Mouse (Mus musculus) cerebellum, adult 18-20 months (tissue): ENCODE results near the gene Vmn1r113.
"Not testable (repeated sequence)": the region's sequence is repeated elsewhere in the genome, so short reads cannot be mapped to it uniquely, and the experiment has no call there.

Experiments
- DNase-seq, 2 experiments: peaks; one replicate each; pipeline ENCODE4 v3.0.0; 2021

The Vmn1r113 gene

GRCm38 (mm10) chr7:20786985-20787384 lies at the start of gene Vmn1r113:
Gene Vmn1r113 (plus strand): TSS chr7:20787285.
- not testable (repeated sequence) for DNase-seq

- DNase-seq: not testable (repeated sequence)
These were observed 16.2 kb upstream of the Vmn1r113 start, which contains the start of gene Vmn1r112 for GRCm38 (mm10) chr7:20770885-20771284. Gene Vmn1r112 (plus strand): TSS chr7:20771185.

GRCm38 (mm10) chr7:20812086-20812485 lies 25.0 kb downstream of the Vmn1r113 start, which contains the start of gene Vmn1r114:
Gene Vmn1r114 (minus strand): TSS chr7:20812186.
- DNase-seq: not testable (repeated sequence)
